Mouse (Mus musculus): Measurements from ENCODE around the gene Lzic.

The Lzic gene

DNA sequence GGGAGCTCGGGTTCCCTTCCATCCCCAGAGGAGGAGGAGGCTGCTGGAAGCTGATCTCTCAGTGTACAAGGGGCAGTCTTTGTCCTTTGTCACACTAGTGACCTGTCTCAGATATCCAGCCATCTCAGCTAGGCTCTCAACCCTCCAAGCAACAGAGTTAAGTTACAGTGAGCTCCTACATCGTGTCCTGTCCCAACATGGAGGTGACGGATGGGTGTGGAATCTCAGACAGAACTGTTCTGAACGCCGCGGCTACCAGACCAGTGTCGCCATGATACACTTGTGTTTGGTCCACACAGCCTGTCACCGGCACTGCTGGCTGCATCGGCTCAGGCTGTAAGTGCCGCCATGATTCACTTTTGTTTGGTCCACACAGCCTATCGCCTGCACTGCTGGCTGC, 8.0 kb upstream of the Lzic start, which contains the start of gene Tmem274:
Gene Tmem274, plus strand, starts transcription at position 301 of the 400 bp plus-strand sequence.
- CTCF ChIA-PET: no interaction called here

DNA sequence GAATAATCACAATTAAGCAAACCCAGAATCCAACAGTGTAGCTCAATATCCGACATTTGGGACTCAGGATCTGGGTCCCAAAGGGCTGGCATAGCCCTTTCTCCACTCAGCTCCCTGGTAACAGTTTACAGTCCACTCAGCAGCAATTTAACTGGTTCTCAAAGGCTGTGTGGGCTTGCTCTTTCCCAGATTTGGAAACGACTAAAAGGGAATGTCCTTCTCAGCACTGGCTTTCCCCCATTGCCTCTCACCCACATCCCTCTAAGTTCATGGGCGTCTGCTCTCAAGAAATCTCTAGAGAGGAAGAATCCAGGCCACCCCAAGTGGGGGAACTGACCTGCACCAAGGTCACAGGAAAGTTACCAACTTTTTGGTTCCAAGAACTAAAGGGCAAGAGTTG, 463 bp upstream of the Lzic start:
- CTCF ChIA-PET: no interaction called here

DNA sequence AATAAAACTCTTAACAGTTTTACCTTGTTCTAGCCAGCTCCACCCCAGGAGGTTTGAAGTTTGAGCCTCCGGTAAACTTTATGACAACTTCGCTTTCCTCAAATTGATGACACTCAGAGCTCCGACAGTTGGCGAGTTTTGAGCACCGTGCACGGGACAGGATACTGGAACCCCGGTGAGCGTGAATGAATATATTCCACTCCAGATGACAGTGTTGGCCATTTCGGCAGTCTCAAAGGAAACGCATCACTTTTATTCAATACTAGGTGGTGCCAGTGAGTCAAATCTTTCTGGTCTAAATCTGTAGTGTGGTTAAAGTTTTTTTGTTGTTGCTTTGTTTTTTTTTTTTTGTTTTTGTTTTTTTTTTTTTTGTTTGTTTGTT, 787 bp downstream of the Lzic start:
- CTCF ChIA-PET: no interaction called here

DNA sequence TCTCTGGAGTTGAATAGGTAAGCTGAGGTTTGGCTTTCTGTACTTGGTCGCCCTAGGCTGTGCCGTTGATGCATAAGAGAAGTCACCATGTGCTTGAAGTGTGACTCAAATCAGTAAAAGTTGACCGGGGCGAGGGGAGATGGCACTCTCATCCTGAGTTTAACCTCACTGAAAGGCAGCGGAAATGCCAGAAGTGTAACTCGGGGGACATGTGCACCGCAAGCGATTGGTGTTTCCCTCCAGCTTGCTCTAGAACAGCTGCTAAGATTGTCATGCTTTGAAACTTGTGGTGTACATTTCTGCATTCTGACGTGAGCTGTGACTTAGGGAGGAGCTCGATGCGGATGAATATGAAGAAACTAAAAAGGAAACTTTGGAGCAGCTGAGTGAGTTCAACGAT, 2.7 kb downstream of the Lzic start:
- CTCF ChIA-PET: no interaction called here

DNA sequence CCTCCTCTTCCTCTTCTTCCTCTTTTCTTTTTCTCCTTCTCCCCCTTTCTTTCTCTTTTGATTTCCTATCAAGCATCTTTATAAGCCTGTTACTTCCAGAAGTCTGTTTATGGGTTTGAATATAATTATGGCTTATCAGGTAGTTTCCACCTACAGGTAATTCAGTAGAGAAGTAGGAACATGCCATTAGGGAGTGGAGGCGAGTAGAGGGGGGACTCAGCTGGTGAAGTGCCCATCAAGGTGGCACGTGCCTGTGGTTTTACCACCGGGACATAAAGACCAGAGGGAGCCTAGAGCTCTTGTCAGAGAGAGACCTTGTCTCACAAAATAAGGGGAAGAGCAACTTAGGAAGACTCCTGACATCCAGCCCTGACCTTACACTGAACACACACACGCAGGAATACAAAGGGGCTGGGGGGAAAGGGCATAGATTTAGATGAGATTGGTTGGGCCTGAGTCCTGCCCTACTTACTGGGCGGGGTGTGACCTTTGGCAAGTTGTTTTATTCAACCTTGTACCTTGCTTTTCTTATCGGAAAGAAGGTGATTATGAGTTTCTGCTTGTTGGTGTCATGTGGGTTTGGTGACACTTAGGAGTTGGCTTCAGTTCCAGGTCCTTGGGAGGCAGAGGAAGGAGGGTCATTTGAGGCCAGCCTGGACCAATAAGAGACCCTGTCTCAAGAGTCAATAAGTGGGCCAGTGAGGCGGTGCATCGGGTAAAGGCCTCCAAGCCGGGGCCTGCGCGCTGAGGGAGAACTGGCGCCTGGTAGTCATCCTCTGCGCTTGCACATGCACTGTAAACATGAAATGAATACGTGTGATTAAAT, 4.6 kb downstream of the Lzic start:
- CTCF ChIA-PET: no interaction called here

DNA sequence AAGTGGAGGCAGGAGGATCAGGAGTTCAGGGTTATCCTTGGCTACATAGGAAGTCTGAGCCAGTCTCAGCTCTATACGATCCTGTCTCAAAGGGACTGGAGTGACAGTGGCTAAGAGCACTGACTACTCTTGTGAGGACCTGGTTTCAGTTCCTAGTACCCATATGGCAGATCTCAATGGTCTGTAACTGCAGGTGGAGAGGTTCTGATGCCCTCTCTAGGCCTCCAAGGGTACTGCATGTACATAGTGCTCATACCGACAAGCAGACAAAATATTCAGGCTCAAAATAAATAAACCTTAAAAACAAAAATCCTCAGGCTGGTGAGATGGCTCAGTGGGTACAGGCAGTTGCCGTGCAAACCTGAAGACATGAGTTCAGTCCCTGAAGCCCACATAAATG, 6.1 kb downstream of the Lzic start:
- CTCF ChIA-PET: no interaction called here

DNA sequence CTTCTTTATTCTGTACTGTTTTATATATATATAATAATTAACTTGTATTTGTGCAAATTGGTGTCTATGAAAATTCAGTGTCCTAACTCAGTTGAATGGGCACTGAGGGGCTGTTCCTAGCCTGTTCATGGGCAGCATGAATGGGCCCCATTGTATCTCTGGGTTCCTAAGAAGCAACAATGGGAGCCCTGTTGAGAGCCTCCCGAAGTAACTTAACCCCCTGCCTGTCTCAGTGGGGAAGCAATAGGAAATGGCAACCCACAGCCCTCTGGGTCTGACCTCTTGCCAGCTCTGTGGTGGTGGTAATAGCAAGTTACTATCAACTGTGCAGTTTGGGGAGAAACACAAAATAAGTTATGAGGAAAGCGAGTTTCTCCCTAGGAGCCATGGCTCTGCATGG, 11.6 kb downstream of the Lzic start:
- CTCF ChIA-PET: interaction anchor here (0.7 kb wide), 1 partner anchor 23 kb away, joined by 7 read pairs; no protein-coding TSS in a partner anchor

DNA sequence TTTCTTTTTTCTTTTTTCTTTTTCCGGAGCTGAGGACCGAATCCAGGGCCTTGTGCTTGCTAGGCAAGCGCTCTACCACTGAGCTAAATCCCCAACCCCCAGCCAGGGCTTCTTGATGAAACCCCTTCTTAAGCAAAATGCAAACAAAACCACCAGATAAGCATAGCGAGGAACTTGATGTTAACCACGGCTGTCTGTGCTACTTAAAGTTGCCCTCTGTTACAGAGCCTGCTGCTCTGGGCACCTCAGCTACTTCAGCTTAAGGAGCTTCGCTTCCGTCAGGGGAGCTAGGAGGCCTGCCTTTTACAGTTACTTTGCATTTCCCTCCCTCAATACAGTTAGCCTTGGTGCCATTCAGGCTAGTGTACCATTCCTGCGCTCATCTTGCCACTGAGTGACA, 13.9 kb downstream of the Lzic start:
- CTCF ChIA-PET: interaction anchor here (0.6 kb wide), 1 partner anchor 92 kb away, joined by 5 read pairs; no protein-coding TSS in a partner anchor

DNA sequence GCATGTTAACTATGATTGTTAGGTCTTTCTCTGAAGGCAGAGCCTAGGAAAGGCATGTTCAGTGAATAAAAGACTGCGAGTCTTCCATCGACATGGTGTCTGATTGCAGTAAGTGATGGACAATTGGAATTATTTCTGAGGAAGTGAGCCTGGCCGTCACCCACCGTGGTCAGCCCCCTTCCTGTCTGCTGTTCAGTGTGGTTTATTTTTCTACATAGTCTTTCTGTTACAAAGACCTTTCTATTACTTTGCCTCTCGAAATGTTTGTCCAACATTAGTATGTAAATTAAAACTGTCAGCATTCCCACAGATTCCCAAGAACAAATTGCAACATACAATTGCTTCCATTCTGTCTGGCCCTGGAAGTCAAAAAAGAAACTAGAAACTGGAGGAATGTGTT, 14.8 kb downstream of the Lzic start:
- CTCF ChIA-PET: no interaction called here

DNA sequence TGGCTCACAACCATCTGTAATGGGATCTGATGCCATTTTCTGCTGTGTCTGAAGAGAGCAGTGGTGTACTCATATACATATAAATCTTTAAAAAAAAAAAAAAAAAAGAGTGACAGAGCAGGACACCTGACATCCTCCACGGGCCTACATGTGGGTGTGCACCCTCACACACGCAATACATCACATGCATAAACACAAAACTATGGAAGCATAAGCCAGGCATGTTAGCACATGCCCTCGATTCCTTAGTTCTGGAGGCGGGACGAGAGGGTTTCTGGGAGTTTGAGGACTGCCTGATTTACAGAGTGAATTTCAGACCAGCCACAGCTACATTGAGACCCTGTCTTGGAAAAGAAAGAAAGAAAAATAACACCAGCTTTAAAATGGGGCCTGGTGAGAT, 19.3 kb downstream of the Lzic start:
- CTCF ChIA-PET: interaction anchor here (0.5 kb wide), 1 partner anchor 54 kb away, joined by 3 read pairs; no protein-coding TSS in a partner anchor

DNA sequence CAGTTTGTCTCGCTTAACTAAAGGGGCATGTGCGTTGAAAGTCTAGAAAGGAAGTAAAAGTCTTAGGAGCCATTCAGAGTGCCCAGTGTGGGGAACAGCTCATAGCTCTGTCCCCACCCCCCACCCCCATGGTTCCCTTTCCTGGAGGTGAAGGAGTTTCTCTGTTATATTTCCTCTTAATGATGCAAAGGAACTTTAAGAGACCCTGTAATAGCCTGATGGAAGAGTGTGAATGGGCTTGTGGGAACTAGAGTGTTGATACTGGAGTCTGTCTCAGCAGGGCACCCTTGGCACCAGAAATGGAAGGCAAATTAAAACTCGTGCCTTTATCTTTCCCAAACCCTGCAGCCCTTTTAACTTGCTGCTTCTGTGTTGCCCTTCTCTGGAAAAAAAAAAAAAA, 19.8 kb downstream of the Lzic start:
- CTCF ChIA-PET: interaction anchor here (0.5 kb wide), 1 partner anchor 54 kb away, joined by 3 read pairs; no protein-coding TSS in a partner anchor

DNA sequence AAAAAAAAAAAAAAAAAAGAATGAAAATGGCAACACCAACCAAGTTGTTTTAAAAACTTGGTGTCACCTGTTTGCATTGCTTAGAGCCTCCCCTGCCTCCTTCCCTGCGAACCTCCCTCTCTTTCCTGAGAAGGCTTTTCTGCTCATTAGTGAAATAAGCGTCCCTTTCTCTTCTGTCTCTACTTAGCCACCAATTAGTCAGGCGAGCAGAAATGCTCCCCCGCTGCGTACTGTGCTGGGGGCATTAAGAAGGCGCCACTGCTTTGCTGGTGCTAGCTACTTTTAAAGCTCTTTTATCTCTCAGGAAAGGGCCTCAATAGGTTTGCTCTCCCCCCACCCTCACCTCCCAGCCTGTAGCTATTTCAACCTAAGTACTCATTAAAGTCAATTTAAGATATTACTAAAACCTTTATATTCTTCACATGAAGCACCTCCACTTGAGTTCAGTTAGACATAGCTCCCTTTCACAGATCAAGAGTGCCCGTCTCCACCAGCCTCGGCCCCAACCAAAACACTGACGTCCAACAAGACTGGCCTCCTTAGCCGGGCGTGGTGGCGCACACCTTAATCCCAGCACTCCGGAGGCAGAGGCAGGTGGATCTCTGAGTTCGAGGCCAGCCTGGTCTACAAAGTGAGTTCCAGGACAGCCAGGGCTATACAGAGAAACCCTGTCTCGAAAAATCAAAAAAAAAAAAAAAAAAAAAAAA, 20.4 kb downstream of the Lzic start:
- CTCF ChIA-PET: no interaction called here

DNA sequence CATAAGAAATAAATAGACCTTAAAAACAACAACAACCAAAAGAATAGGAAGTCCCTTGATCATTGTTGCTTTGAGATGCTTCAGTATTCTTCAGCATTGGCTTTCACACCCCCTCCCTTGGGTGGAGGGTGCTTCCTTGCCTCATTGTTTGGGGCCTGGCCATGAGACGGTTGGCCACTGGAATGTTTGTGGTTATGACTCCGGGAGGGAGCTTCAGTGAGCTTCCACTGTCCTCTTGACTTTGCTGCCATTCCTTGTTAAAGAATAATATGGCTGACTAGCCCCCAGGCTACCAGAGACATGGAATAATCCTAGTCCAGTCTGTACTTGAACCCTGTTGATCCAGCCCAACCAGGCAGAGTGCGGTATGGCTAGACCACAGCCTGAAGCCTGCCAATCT, 21.9 kb downstream of the Lzic start:
- CTCF ChIA-PET: no interaction called here

DNA sequence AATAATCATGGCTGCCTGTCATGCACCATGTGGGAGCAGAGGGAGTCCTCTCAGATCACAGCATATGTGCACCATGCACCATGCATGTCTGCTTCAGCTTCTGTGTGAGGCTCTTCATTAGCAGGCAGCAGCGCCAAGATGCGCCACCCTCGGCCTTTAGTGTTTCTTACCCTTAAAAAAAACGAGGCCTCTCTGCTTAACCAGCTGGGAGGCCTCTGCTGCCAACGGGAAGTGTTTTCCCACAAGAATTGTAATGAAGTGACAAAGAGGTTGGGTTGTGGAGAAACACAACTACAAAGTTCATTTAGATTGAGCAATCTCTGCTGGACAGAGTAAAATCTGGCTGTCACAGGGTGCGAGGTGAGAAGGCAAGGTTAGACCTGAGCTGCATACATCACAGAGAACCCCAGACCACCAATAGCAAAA, 26.2 kb downstream of the Lzic start:
- CTCF ChIA-PET: interaction anchor here (0.6 to 0.7 kb wide), 2 partner anchors 35 to 381 kb away, joined by 3 to 5 read pairs; no protein-coding TSS in a partner anchor

DNA sequence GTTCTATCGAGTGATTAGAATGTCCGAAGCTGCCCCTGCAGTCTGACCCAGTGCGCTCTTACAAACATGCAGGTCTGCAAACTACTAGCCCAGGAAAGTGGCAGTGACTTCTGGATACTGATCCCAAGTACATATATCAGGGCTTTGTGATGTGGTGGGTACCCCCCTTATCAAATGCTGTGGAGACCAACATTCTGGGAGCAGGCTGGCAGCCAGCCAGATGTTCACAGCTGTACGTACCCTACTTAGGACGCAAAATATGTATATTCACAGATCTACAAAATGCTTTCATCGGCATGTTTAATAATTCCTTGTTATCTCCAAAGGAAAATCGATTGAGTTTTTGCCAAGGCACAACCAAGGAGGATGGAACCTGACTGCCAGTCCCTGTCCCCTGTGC, 27.0 kb downstream of the Lzic start:
- CTCF ChIA-PET: no interaction called here

DNA sequence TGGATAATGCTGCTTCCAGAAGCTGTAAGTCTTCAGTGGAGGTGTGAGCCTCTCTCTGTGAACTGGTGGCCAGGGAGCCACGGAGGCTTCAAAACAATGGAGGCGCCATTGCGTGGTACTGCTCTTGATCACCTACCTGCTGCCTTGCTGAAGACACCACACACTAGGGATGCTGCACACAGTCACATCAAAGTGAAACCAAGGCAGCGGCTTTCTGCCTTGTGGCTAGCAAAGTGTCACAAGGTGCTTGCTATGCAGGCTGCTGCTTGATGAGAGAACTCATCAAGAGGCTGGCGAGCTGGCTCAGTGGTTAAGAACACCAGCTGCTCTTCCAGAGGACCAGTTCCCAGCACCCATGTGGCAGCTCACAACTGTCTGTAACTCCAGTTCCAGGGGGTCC, 30.7 kb downstream of the Lzic start:
- CTCF ChIA-PET: interaction anchor here (0.6 kb wide), 1 partner anchor 249 kb away, joined by 3 read pairs; no protein-coding TSS in a partner anchor

DNA sequence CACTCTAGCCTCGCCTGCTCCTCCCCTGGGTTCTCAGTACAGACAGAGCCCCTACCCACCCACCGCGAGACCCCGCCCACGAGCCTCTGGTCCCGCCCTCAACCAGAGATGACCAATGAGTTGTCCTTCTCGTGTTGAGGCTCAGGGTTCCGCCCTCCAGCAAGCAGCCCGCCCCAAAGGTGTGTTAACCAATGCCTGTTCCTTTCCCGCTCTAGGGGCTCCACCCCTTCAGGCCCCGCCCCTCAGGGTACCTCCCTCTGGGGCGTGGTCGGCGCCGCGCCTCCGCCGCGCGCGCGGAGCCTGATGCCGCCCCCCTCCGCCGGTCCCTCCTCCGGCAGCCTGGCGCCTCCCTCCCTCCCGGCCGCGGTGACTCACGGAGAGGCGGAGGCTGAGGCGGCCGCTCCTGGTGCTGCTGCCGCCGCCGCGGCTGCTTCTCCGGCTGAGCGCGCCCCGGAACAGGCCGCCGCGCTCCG, 32.9 kb downstream of the Lzic start, which contains the start of gene Ctnnbip1:
Gene Ctnnbip1, plus strand, starts transcription at position 369 of the 473 bp plus-strand sequence.
- CTCF ChIA-PET: interaction anchor here (1.2 kb wide), 1 partner anchor 46 kb away, joined by 3 read pairs; no protein-coding TSS in a partner anchor

DNA sequence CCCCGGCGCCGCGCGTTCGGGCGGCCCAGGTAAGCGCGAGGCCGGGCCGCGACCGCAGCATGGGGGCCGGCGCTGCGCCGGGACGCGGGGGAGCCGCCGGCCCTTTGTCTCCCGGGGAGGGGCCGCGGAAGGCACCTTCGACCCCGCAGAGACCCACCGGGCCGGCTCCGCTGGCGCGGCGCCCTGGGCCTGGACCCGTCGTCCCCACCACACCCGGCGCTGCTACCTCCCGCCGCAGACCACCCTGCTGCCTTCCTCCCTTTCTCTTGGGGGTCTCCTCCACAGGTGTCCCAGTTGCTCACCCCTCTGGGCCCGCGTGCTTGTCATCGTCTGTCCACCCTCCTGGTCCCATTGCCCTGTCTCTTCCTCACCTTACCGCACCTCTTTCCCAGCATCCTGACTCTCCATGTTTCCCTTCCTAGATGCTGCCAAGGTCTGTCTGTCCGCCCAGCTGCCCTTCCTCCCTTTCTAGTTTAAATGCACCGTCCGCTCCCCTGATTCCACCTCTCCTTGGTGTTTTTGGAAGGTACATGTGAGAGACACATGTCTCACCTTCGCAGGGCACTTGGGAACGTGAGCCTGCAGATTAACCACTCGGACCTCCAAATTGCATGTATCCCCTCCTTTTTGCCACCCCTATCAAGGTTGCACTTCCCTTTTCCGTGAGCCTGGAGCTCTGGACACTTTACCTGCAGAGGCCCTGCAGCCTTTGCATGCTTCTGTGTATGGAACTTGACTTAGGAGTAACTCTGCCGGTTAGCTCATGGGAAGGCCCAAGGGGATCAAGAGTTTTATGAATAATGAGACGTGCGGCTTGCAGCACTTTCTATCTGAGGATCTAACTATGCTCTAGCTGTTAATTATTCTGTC, 33.6 kb downstream of the Lzic start:
- CTCF ChIA-PET: no interaction called here

DNA sequence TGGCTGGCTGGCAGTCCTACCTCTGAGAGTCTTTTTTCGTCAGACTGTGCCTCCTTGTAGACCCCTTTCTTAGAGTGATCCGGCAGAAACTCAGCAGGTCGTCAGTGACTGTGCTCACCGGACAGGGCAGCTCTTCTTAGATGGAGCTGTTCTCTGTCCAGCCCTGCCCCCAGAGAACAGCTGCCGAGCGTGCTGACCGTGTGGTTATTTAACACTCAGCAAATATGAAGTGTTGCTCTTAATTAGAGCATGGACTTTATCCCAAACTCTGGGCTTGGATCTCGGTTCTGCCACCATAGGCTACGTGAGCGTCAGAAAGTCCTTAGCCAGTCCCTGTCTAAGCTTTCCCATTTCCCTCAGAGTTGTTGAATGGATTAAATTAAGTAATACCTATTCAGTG, 36.2 kb downstream of the Lzic start:
- CTCF ChIA-PET: no interaction called here

DNA sequence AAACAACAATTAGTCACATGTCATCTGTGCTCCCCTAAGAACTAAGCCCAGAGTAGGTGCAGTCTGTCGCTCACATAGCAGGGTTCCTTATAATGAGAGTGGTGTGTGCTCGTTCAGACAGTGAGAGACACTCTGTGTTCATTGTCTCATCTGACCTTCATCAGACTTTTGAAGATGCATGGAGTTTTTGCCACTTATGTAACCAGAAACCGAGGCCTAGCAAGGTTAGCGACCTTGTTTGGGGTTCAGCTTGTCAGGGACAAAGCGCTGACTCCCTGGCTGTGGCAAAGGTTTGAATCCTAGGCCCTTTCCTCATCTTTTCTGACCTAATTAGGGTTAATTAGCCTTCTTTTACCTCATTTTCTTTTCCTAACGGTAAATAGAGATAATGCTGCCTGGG, 38.9 kb downstream of the Lzic start:
- CTCF ChIA-PET: no interaction called here

DNA sequence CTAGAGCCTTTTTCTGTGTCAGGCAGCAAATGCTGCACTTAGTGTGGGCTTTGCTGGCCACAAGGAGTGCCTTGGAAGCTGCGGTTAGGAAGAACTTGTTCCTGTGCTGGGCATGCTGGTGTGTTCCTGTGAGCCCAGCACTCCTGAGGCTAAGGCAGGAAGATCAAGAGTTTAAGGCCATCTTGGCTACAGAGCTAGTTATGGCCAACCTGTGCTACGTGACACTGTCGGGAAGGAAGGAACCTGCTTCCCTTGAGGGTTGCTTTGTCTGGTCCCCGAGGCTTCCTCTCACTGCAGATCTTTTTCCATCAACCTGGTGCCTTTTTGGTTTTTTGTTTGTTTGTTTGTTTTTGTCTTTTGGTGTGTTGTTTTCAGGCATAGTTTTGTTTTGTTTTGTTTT, 40.1 kb downstream of the Lzic start:
- CTCF ChIA-PET: no interaction called here

DNA sequence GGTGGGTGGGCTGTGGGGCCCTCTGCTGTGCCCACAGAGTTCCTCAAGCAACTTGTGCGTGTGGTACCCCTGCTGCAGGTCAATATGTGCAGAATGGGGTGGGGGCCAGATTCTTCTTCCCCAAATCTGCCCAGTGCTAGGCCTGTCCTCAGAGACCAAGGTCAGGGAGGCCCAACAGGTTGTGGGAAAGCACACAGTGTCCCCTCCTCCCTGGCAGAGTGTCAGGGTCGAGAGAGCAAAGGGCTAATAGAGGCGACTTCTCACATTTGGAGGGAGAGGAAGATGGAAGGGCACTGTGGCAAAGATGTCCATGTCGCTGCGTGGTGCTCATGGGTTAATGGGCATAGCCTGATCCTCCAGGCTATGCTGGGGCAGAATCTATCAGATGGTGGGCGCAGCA, 40.8 kb downstream of the Lzic start:
- CTCF ChIA-PET: no interaction called here
